Mouse (Mus musculus) CH12.LX (cell line): ENCODE results near the gene Lyl1. TPM values are rescaled to one million over a fixed set of nuclear protein-coding genes. Genes with fewer than 3 reads are reported as not detected.

Experiments
- DNase-seq: peaks from one replicate; pipeline ENCODE4 v3.0.0-alpha.2; 2013; ENCODE audit errors: extremely low read depth
- H3K27ac ChIP-seq: 2 replicates; pipeline ENCODE4 v1.5.1; 2012; ENCODE audit warnings: low read depth, mild to moderate bottlenecking, control low read depth, moderate library complexity; ENCODE audit not compliant: insufficient read depth
- H3K27me3 ChIP-seq: replicated peaks from 2 replicates; pipeline ENCODE3; 2012; ENCODE audit warnings: inconsistent platforms
- H3K36me3 ChIP-seq, 2 experiments: replicated peaks in 1 of 2; 2 replicates each; pipeline versions ENCODE3 to v1.6.1; 2012; ENCODE audit warnings: inconsistent platforms in 1 of 2, low read length in 1 of 2, mild to moderate bottlenecking in 1 of 2, mixed read lengths in 1 of 2, moderate library complexity in 1 of 2; ENCODE audit not compliant: control insufficient read depth in 1 of 2, insufficient read depth in 1 of 2
- H3K4me1 ChIP-seq, 2 experiments: 2 replicates each; pipeline ENCODE4 v1.6.1; 2012; ENCODE audit warnings: inconsistent platforms in 1 of 2, moderate library complexity in 1 of 2; ENCODE audit not compliant: insufficient read depth in 2 of 2, control insufficient read depth in 1 of 2
- H3K4me2 ChIP-seq: 2 replicates; pipeline ENCODE4 v1.6.1; 2012; ENCODE audit warnings: low read depth, mild to moderate bottlenecking, control low read depth; ENCODE audit not compliant: poor library complexity, insufficient read depth, severe bottlenecking
- H3K4me3 ChIP-seq, 3 experiments: fragments of 150-350 bp in 1 of 3; sonication (generic) in 1 of 3; replicated peaks in 1 of 3; 2 replicates each; pipeline versions ENCODE3 to v1.5.1; 2011 to 2012; ENCODE audit warnings: low read depth in 2 of 3, low read length in 2 of 3, mild to moderate bottlenecking in 2 of 3, moderate library complexity in 2 of 3, control low read depth in 1 of 3, improper control_type of control experiment in 1 of 3, inconsistent platforms in 1 of 3, mixed read lengths in 1 of 3; ENCODE audit not compliant: poor library complexity in 1 of 3
- H3K79me2 ChIP-seq: replicated peaks from 2 replicates; pipeline ENCODE4 v1.6.1; 2012; ENCODE audit warnings: mild to moderate bottlenecking, moderate library complexity; ENCODE audit not compliant: control insufficient read depth, poor library complexity, insufficient read depth, severe bottlenecking; ENCODE audit errors: extremely low read depth
- H3K9ac ChIP-seq: 2 replicates; pipeline ENCODE4 v1.6.1; 2012; ENCODE audit warnings: low read depth, mild to moderate bottlenecking, control low read depth, moderate library complexity; ENCODE audit not compliant: insufficient read depth
- H3K9me3 ChIP-seq: replicated peaks from 2 replicates; pipeline ENCODE3; 2012; ENCODE audit warnings: low read length, inconsistent platforms, mixed read lengths
- BHLHE40 ChIP-seq: IDR thresholded peaks from 2 replicates; pipeline ENCODE4 v1.6.1; 2011; ENCODE audit warnings: mild to moderate bottlenecking, low read depth, low read length, improper control_type of control experiment
- CHD1 ChIP-seq: IDR thresholded peaks from 2 replicates; pipeline ENCODE4 v1.6.1; 2012; ENCODE audit warnings: low read depth, low read length, improper control_type of control experiment, inconsistent platforms
- CTCF ChIP-seq, 2 experiments: IDR thresholded peaks in 1 of 2; conservative IDR thresholded peaks in 1 of 2; 2 replicates each; pipeline ENCODE4 v1.5.1; 2011 to 2012; ENCODE audit warnings: low read depth in 2 of 2, low read length in 2 of 2, improper control_type of control experiment in 1 of 2, inconsistent platforms in 1 of 2, mild to moderate bottlenecking in 1 of 2, moderate library complexity in 1 of 2
- E2F4 ChIP-seq: IDR thresholded peaks from 2 replicates; pipeline ENCODE4 v1.6.1; 2011; ENCODE audit warnings: low read depth, low read length, improper control_type of control experiment; ENCODE audit not compliant: insufficient replicate concordance
- ELF1 ChIP-seq: IDR thresholded peaks from 2 replicates; pipeline ENCODE4 v1.6.1; 2014; ENCODE audit warnings: low read depth, mild to moderate bottlenecking, inconsistent platforms, low read length, improper control_type of control experiment
- ETS1 ChIP-seq: conservative IDR thresholded peaks from 2 replicates; pipeline ENCODE4 v1.6.1; 2012; ENCODE audit warnings: low read depth, mild to moderate bottlenecking, inconsistent platforms, low read length, improper control_type of control experiment, moderate library complexity
- GABPA ChIP-seq: IDR thresholded peaks from 2 replicates; pipeline ENCODE4 v1.6.1; 2012; ENCODE audit warnings: low read depth, low read length, improper control_type of control experiment, inconsistent platforms; ENCODE audit not compliant: insufficient replicate concordance
- HCFC1 ChIP-seq: IDR thresholded peaks from 2 replicates; pipeline ENCODE4 v1.6.1; 2012; ENCODE audit warnings: low read depth, mild to moderate bottlenecking, inconsistent platforms, low read length, improper control_type of control experiment
- IRF4 ChIP-seq: IDR thresholded peaks from 2 replicates; pipeline ENCODE4 v1.6.1; 2014; ENCODE audit warnings: low read depth, mild to moderate bottlenecking, inconsistent platforms, low read length, improper control_type of control experiment
- JUND ChIP-seq: conservative IDR thresholded peaks from 2 replicates; pipeline ENCODE4 v1.6.1; 2011; ENCODE audit warnings: low read depth, low read length, improper control_type of control experiment
- MAZ ChIP-seq: IDR thresholded peaks from 2 replicates; pipeline ENCODE4 v1.6.1; 2012; ENCODE audit warnings: low read depth, mild to moderate bottlenecking, inconsistent platforms, low read length, improper control_type of control experiment, moderate library complexity
- MEF2A ChIP-seq: IDR thresholded peaks from 2 replicates; pipeline ENCODE4 v1.6.1; 2014; ENCODE audit warnings: low read depth, mild to moderate bottlenecking, inconsistent platforms, low read length, improper control_type of control experiment, borderline replicate concordance
- MXI1 ChIP-seq: IDR thresholded peaks from 2 replicates; pipeline ENCODE4 v1.6.1; 2011; ENCODE audit warnings: mild to moderate bottlenecking, low read depth, low read length, improper control_type of control experiment
- MYC ChIP-seq: IDR thresholded peaks from 2 replicates; pipeline ENCODE4 v1.6.1; 2011; ENCODE audit warnings: low read depth, mild to moderate bottlenecking, improper control_type of control experiment, low read length
- NRF1 ChIP-seq: IDR thresholded peaks from 2 replicates; pipeline ENCODE4 v1.6.1; 2014; ENCODE audit warnings: low read depth, mild to moderate bottlenecking, inconsistent platforms, low read length, improper control_type of control experiment, moderate library complexity
- POLR2A ChIP-seq: IDR thresholded peaks from 2 replicates; pipeline ENCODE4 v1.6.1; 2011; ENCODE audit warnings: low read depth, mild to moderate bottlenecking, improper control_type of control experiment, low read length
- TBP ChIP-seq: conservative IDR thresholded peaks from 2 replicates; pipeline ENCODE4 v1.6.1; 2011; ENCODE audit warnings: low read depth, low read length, improper control_type of control experiment
- TCF12 ChIP-seq: IDR thresholded peaks from 2 replicates; pipeline ENCODE4 v1.6.1; 2014; ENCODE audit warnings: low read depth, mild to moderate bottlenecking, inconsistent platforms, low read length, improper control_type of control experiment
- USF2 ChIP-seq: conservative IDR thresholded peaks from 2 replicates; pipeline ENCODE4 v1.6.1; 2011; ENCODE audit warnings: low read depth, low read length, improper control_type of control experiment
- ZC3H11A ChIP-seq: IDR thresholded peaks from 2 replicates; pipeline ENCODE4 v1.6.1; 2012; ENCODE audit warnings: low read depth, mild to moderate bottlenecking, inconsistent platforms, low read length, improper control_type of control experiment
- ZKSCAN1 ChIP-seq: IDR thresholded peaks from 2 replicates; pipeline ENCODE4 v1.6.1; 2012; ENCODE audit warnings: low read depth, inconsistent platforms, low read length, improper control_type of control experiment, borderline replicate concordance
- ZNF384 ChIP-seq: IDR thresholded peaks from 2 replicates; pipeline ENCODE4 v1.6.1; 2012; ENCODE audit warnings: low read depth, low read length, improper control_type of control experiment, inconsistent platforms
- dilution Hi-C: fragments of 300-500 bp; cut with MboI; formaldehyde crosslinking; loops from 2 replicates; pipeline ENCODE4 v1.14.3; 2020; ENCODE audit warnings: low sequenced_read_pairs; ENCODE audit not compliant: extremely low pct_unique_long_range_greater_than_20kb, extremely low pct_ligation_motif_present
- in situ Hi-C: fragments of 300-500 bp; cut with MboI; formaldehyde crosslinking; loops from 3 replicates; pipeline ENCODE4 v1.14.3; 2019; ENCODE audit warnings: low sequenced_read_pairs, low pct_ligation_motif_present, low pct_unique_long_range_greater_than_20kb, mixed read lengths
- polyA plus RNA-seq: library from polyadenylated mRNA; unstranded; fragments of >175 nt; gene quantifications from 2 replicates; pipeline ENCODE4 v1.2.1, GENCODE M21; 2012; ENCODE audit warnings: low read depth; ENCODE audit not compliant: insufficient read length
- total RNA-seq, 2 experiments: library from RNA; depleted of rRNA; stranded (reverse); fragments of 300-350 nt in 1 of 2; fragments of >200 nt in 1 of 2; gene quantifications; 2 replicates each; pipeline ENCODE4 v1.2.3; 2012 to 2014

Gene Lyl1
- total and polyA plus RNA-seq, 3 experiments, result 20.6 to 53.2 (median 38.5) TPM

DNA sequence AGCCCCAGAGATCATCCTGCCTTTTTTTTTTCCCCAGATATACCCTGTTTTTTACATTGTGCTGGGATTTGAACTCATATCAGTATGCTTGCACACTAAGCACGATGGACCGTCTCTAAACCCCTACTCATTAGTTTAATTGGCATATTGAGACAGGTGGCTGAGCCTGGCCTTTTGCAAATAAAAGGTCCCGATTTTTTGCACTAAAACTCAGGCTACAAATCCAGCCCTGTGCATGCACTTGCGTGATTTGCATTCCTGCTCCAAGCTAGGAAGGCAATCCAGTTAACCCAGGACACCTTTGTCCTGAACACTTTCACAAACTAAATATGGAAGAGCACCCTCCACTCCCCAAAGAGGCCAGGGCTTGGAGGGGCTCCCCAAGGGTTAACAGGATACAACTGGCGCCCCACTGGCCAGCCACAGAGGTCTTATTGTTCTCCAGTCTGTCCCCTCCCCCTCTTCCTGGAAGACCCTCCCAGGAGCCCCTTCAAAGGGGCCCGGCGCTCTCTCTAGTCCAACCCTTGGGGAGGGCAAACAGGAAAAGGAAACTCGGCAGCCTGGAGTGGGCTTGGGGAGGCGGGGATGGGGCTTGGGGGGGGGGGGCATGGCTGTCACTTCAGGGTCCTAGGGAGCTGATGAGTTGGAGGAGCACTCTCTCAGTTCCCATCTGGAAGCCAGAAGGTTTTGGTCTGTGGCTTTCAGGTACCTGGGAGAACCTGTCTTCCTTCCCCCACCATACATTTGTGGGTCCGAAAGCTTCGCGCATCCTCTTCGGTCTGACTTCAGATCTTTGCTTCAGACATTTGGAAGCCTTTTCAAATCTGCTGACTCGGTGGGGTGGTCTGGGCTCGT, 45.7 kb upstream of the Lyl1 start:
- H3K4me2 ChIP-seq, result no peak overlapping the region
- no peaks in the 10 kb centered on the region for H3K27me3 ChIP-seq
- H3K9ac ChIP-seq, result no peak overlapping the region
- no peak overlapping the region for H3K27ac ChIP-seq
- dilution Hi-C loops (no loop called here), in situ Hi-C loops (no loop called here)
- H3K9me3 ChIP-seq, result no peaks in the 10 kb centered on the region
- TF ChIP-seq MXI1, result no peak
- no peak for TF ChIP-seq CTCF (conservative IDR thresholded peaks at IDR 0.05 in 1 of 2, IDR thresholded peaks at IDR 0.05 in 1 of 2; ENCODE audit: low read depth in 2 of 2, low read length in 2 of 2)
- DNase-seq, result no peak
- peaks cover 4% of the 10 kb centered on the region for H3K79me2 ChIP-seq
- no peaks in the 10 kb centered on the region for H3K36me3 ChIP-seq
- peaks cover 10 to 36% of the 10 kb centered on the region in 2 experiments for H3K4me1 ChIP-seq
- no peak overlapping the region for H3K4me3 ChIP-seq

- TF ChIP-seq CTCF (conservative IDR thresholded peaks at IDR 0.05 in 1 of 2, IDR thresholded peaks at IDR 0.05 in 1 of 2; ENCODE audit: low read depth in 2 of 2, low read length in 2 of 2) (no peak), MAZ (no peak), ZC3H11A (no peak), BHLHE40 (no peak)
- peaks cover 10% of the 10 kb centered on the region for H3K79me2 ChIP-seq
- no peak overlapping the region for H3K4me2 ChIP-seq
- peaks cover 9 to 36% of the 10 kb centered on the region in 2 experiments for H3K4me1 ChIP-seq
- no peak for DNase-seq
- no peak overlapping the region for H3K4me3 ChIP-seq
- H3K36me3 ChIP-seq, result no peaks in the 10 kb centered on the region
- H3K9ac ChIP-seq, result 0 out of 2 replicates have a peak overlapping the region, but pooled peaks have one; percentile 4
- dilution Hi-C loops, result no loop called here
- no peak overlapping the region for H3K27ac ChIP-seq
- H3K27me3 ChIP-seq, result no peaks in the 10 kb centered on the region
- H3K9me3 ChIP-seq, result no peaks in the 10 kb centered on the region
- in situ Hi-C loops, result no loop called here
Observed at GRCm38 (mm10) chr8:84656191-84656525, 45.1 kb upstream of the Lyl1 start.

DNA sequence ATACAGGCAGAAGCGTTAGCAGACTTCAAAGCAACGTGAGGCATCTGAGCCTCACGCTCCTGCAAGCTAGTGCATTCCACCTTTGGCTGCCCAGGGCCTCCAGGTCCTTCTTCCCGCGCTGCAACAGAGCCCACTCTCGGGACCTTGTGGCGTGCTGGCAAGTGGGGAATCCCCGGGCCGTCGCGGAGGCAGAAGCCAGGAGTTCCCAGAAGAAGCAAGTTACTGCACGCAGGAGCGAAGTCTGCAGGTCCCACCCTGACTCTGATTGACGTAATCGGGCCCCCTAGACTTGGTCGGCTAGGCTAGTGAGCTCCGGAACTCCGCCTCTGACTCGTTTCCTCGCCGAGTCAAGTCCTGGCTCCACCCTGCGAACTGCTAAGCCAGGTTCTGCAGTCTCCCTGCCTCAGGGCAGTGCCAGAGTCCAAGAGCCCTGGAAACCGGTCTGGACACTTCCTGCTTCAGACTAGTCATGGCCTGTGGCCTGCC, 44.6 kb upstream of the Lyl1 start:
- dilution Hi-C loops (no loop called here), in situ Hi-C loops (no loop called here)
- peak overlapping the region; percentile 38; the same call in 1 of the 2 replicates for H3K9ac ChIP-seq
- no peaks in the 10 kb centered on the region for H3K27me3 ChIP-seq
- H3K4me3 ChIP-seq, result peak overlapping the region in 2 of 3 experiments; percentile 6 to 11
- peak overlapping the region; percentile 18 for H3K4me2 ChIP-seq
- DNase-seq, result peak; percentile 60
- peaks cover 15% of the 10 kb centered on the region for H3K79me2 ChIP-seq
- no peak overlapping the region for H3K27ac ChIP-seq
- no peaks in the 10 kb centered on the region for H3K9me3 ChIP-seq
- H3K36me3 ChIP-seq, result no peaks in the 10 kb centered on the region
- H3K4me1 ChIP-seq, result peaks cover 7 to 36% of the 10 kb centered on the region in 2 experiments
- no peak for TF ChIP-seq ZC3H11A
- no peak for TF ChIP-seq ZKSCAN1
- 0 out of 2 replicates have a peak, but pooled peaks have one; percentile 35 for TF ChIP-seq E2F4
- TF ChIP-seq BHLHE40, result peak; percentile 74
- no peak for TF ChIP-seq ZNF384
- TF ChIP-seq TBP, result 0 out of 2 replicates have a peak, but pooled peaks have one; percentile 26
- no peak for TF ChIP-seq MYC
- peak; percentile 47; the same call in 1 of the 2 replicates for TF ChIP-seq IRF4
- TF ChIP-seq NRF1, result no peak
- no peak for TF ChIP-seq ELF1
- no peak for TF ChIP-seq USF2
- peak; percentile 51; the same call in 1 of the 2 replicates for TF ChIP-seq TCF12
- TF ChIP-seq CTCF (conservative IDR thresholded peaks at IDR 0.05 in 1 of 2, IDR thresholded peaks at IDR 0.05 in 1 of 2; ENCODE audit: low read depth in 2 of 2, low read length in 2 of 2), result no peak
- no peak for TF ChIP-seq HCFC1
- TF ChIP-seq ETS1, result peak; percentile 53
- peak; percentile 41; the same call in 1 of the 2 replicates for TF ChIP-seq CHD1
- no peak for TF ChIP-seq GABPA
- TF ChIP-seq MEF2A, result peak; percentile 70
- peak; percentile 41; the same call in 1 of the 2 replicates for TF ChIP-seq POLR2A
- TF ChIP-seq JUND, result no peak
